Mouse (Mus musculus) adrenal gland, postnatal 25 days (tissue): ENCODE results near the gene Tns4. TPM values are rescaled to one million over a fixed set of nuclear protein-coding genes. Genes with fewer than 3 reads are reported as not detected.

ENCODE experiments used
- DNase-seq: peaks from one replicate; pipeline ENCODE4 v3.0.0; 2021; ENCODE audit warnings: mixed read lengths
- total RNA-seq: library from RNA; stranded (reverse); gene quantifications from 2 replicates; pipeline ENCODE4 v1.2.3, GENCODE M21; 2021

The Tns4 gene
- total RNA-seq, 1 experiment from 2014 or later = 0.12 TPM

- DNase-seq = no peak
Measured at GRCm38 (mm10) chr11:99117907-99118306, 28.8 kb upstream of the Tns4 start.

GRCm38 (mm10) chr11:99115940-99116339, 26.8 kb upstream of the Tns4 start:
- no peak for DNase-seq

GRCm38 (mm10) chr11:99113111-99113510, 24.0 kb upstream of the Tns4 start:
- no peak for DNase-seq

GRCm38 (mm10) chr11:99112700-99113099, 23.6 kb upstream of the Tns4 start:
- no peak for DNase-seq

- DNase-seq = no peak
Measured at GRCm38 (mm10) chr11:99111631-99112030, 22.5 kb upstream of the Tns4 start.

GRCm38 (mm10) chr11:99111155-99111554, 22.0 kb upstream of the Tns4 start:
- DNase-seq = no peak

GRCm38 (mm10) chr11:99110370-99111110, 21.4 kb upstream of the Tns4 start:
- DNase-seq = no peak

GRCm38 (mm10) chr11:99108296-99108695, 19.2 kb upstream of the Tns4 start:
- no peak for DNase-seq

- no peak for DNase-seq
Measured at GRCm38 (mm10) chr11:99105981-99106726, 17.0 kb upstream of the Tns4 start.

- no peak for DNase-seq
Measured at GRCm38 (mm10) chr11:99104609-99105410, 15.7 kb upstream of the Tns4 start.

GRCm38 (mm10) chr11:99102575-99103270, 13.6 kb upstream of the Tns4 start:
- DNase-seq = no peak

GRCm38 (mm10) chr11:99101693-99102092, 12.6 kb upstream of the Tns4 start:
- no peak for DNase-seq

GRCm38 (mm10) chr11:99100215-99100614, 11.1 kb upstream of the Tns4 start:
- no peak for DNase-seq

- no peak for DNase-seq
Measured at GRCm38 (mm10) chr11:99099516-99099915, 10.4 kb upstream of the Tns4 start.

GRCm38 (mm10) chr11:99098924-99099323, 9.8 kb upstream of the Tns4 start:
- DNase-seq = no peak

GRCm38 (mm10) chr11:99096996-99097774, 8.1 kb upstream of the Tns4 start:
- no peak for DNase-seq

GRCm38 (mm10) chr11:99096417-99096816, 7.3 kb upstream of the Tns4 start:
- no peak for DNase-seq

GRCm38 (mm10) chr11:99095759-99096158, 6.7 kb upstream of the Tns4 start:
- no peak for DNase-seq

- no peak for DNase-seq
Measured at GRCm38 (mm10) chr11:99094911-99095676, 6.0 kb upstream of the Tns4 start.

GRCm38 (mm10) chr11:99093740-99094139, 4.6 kb upstream of the Tns4 start:
- DNase-seq = no peak

GRCm38 (mm10) chr11:99091666-99092065, 2.6 kb upstream of the Tns4 start:
- no peak for DNase-seq
